Mouse (Mus musculus): ENCODE measurements around the gene Fam53b. TPM values are rescaled to one million over a fixed set of nuclear protein-coding genes. Genes with fewer than 3 reads are reported as not detected.
A peak's percentile ranks its signal among the peaks of the same experiment; 100 is the strongest.

Fam53b gene
- polyA plus RNA-seq, 1 experiment from 2014 or later: 31.2 TPM

DNA sequence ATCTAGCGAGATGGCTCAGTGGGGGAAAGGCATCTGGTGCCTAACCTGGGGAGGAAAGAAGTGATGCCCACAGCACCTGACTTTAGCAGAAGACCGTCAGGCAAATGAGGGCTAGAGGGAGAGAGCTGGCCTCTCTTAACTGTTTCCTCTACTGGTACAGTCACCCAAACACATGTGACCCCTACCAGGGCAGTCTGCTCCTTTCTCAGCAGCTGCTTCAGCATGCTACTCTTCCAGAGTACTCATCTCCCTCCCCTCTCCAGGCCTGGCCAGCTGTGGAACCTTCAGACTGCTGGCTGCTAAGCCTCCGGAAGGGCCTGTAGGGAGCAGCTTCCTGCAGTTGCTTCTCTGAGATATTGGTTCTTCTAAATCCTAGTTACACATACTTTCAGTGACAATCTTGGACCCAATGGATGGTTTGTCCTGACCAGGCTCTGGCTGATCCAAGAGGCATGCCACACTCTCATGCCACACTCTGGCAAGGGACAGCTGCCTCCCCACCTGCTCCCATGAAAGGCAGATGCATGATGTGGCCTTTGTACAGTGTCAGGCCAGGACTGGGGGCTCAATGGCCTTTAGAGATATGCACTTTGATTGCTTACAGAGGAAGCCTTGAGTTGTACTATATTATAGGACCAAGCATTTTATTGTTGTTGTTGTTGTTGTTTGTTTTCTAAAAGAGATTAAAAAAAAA lies 65.5 kb downstream of the Fam53b start:
- peaks cover 4% of the 10 kb centered on the region for H3K4me1 ChIP-seq (ENCODE audit: insufficient read depth, low read depth, low read length)
- ATAC-seq (no peak), DNase-seq (ENCODE audit: low spot score) (no peak)
- H3K27ac ChIP-seq (ENCODE audit: low read length): no peak overlapping the region
- no peak overlapping the region for H3K4me2 ChIP-seq (replicated peaks; ENCODE audit: low read depth, low read length)
- peaks cover 5% of the 10 kb centered on the region; the same call in 1 of the 2 replicates for H3K36me3 ChIP-seq (ENCODE audit: insufficient read depth, low read length)
- H3K9ac ChIP-seq (replicated peaks; ENCODE audit: low read depth): no peak overlapping the region
- WGBS: 75% methylated on average over 3 of the region's 3 CpGs
- no peaks in the 10 kb centered on the region for H3K9me3 ChIP-seq (ENCODE audit: low read length)
- no peaks in the 10 kb centered on the region for H3K27me3 ChIP-seq (replicated peaks; ENCODE audit: insufficient read depth, low read length)
- TF ChIP-seq CTCF (IDR thresholded peaks at IDR 0.05): peak; percentile 3; the same call in 1 of the 2 replicates
- TF ChIP-seq EP300 (IDR thresholded peaks at IDR 0.05): no peak
- H3K4me3 ChIP-seq (ENCODE audit: low read depth, low read length): no peak overlapping the region

GRCm38 (mm10) chr7:132747096-132747495 lies 66.6 kb downstream of the Fam53b start:
- peaks cover 5% of the 10 kb centered on the region; the same call in 1 of the 2 replicates for H3K36me3 ChIP-seq (ENCODE audit: insufficient read depth, low read length)
- TF ChIP-seq EP300 (IDR thresholded peaks at IDR 0.05): no peak
- TF ChIP-seq CTCF (IDR thresholded peaks at IDR 0.05): no peak
- ATAC-seq: peak; percentile 44

GRCm38 (mm10) chr7:132742912-132743311 lies 70.8 kb downstream of the Fam53b start:
- ATAC-seq (no peak), DNase-seq (ENCODE audit: low spot score) (no peak)
- Histone ChIP-seq H3K27ac (ENCODE audit: low read length) (no peak overlapping the region), H3K4me3 (ENCODE audit: low read depth, low read length) (no peak overlapping the region), H3K9me3 (ENCODE audit: low read length) (no peaks in the 10 kb centered on the region), H3K36me3 (ENCODE audit: insufficient read depth, low read length) (0 out of 2 replicates have a peak, but pooled peaks cover 5% of the 10 kb centered on the region), H3K9ac (replicated peaks; ENCODE audit: low read depth) (no peak overlapping the region), H3K4me1 (ENCODE audit: insufficient read depth, low read depth, low read length) (no peaks in the 10 kb centered on the region; the same call in none of the 2 replicates), H3K27me3 (replicated peaks; ENCODE audit: insufficient read depth, low read length) (no peaks in the 10 kb centered on the region), H3K4me2 (replicated peaks; ENCODE audit: low read depth, low read length) (no peak overlapping the region)
- no peak for TF ChIP-seq CTCF (IDR thresholded peaks at IDR 0.05)
- TF ChIP-seq EP300 (IDR thresholded peaks at IDR 0.05): no peak
- 85% methylated on average over 5 of the region's 5 CpGs for WGBS

More at GRCm38 (mm10) chr7:132747096-132747495, 66.6 kb downstream of the Fam53b start:
- Histone ChIP-seq H3K9ac (replicated peaks; ENCODE audit: low read depth) (no peak overlapping the region), H3K4me3 (ENCODE audit: low read depth, low read length) (no peak overlapping the region), H3K4me2 (replicated peaks; ENCODE audit: low read depth, low read length) (no peak overlapping the region), H3K27ac (ENCODE audit: low read length) (no peak overlapping the region), H3K9me3 (ENCODE audit: low read length) (no peaks in the 10 kb centered on the region), H3K4me1 (ENCODE audit: insufficient read depth, low read depth, low read length) (peaks cover 4% of the 10 kb centered on the region), H3K27me3 (replicated peaks; ENCODE audit: insufficient read depth, low read length) (no peaks in the 10 kb centered on the region)
- 49% methylated on average over 6 of the region's 6 CpGs for WGBS
- DNase-seq (ENCODE audit: low spot score): peak; percentile 45

- H3K4me1 ChIP-seq (ENCODE audit: insufficient read depth, low read depth, low read length): peaks cover 15% of the 10 kb centered on the region; the same call in 1 of the 2 replicates
- no peaks in the 10 kb centered on the region for H3K27me3 ChIP-seq (replicated peaks; ENCODE audit: insufficient read depth, low read length)
- H3K36me3 ChIP-seq (ENCODE audit: insufficient read depth, low read length): no peaks in the 10 kb centered on the region
- H3K4me2 ChIP-seq (replicated peaks; ENCODE audit: low read depth, low read length): no peak overlapping the region
- ATAC-seq (no peak), DNase-seq (ENCODE audit: low spot score) (no peak)
- 65% methylated on average over 6 of the region's 6 CpGs for WGBS
- H3K27ac ChIP-seq (ENCODE audit: low read length): no peak overlapping the region
- no peak overlapping the region for H3K4me3 ChIP-seq (ENCODE audit: low read depth, low read length)
- H3K9me3 ChIP-seq (ENCODE audit: low read length): no peaks in the 10 kb centered on the region
- no peak for TF ChIP-seq EP300 (IDR thresholded peaks at IDR 0.05)
- no peak for TF ChIP-seq CTCF (IDR thresholded peaks at IDR 0.05)
- no peak overlapping the region for H3K9ac ChIP-seq (replicated peaks; ENCODE audit: low read depth)
Measured at GRCm38 (mm10) chr7:132739829-132740228, 73.9 kb downstream of the Fam53b start.

DNA sequence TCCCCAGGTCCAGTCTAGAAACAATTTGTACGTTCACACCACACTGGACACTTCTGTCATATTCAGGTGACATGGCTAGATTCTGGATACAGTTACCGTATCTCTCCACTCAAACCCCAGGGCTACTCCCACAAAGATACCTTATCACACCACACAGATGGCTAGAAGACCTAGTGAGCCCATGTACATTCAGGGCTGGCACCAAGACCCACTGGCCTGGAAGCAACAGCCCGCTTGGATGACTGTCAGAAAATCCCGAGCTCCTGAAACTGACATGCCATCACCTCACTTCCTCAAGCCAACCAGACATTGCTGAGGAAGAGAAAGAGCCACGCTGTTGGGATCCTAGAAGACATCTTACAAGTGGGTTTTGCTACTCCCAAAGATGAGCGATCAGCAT lies 74.8 kb downstream of the Fam53b start:
- Histone ChIP-seq H3K27ac (ENCODE audit: low read length) (no peak overlapping the region), H3K4me3 (ENCODE audit: low read depth, low read length) (no peak overlapping the region), H3K9ac (replicated peaks; ENCODE audit: low read depth) (no peak overlapping the region), H3K9me3 (ENCODE audit: low read length) (no peaks in the 10 kb centered on the region), H3K4me1 (ENCODE audit: insufficient read depth, low read depth, low read length) (peaks cover 16% of the 10 kb centered on the region; the same call in 1 of the 2 replicates), H3K4me2 (replicated peaks; ENCODE audit: low read depth, low read length) (no peak overlapping the region), H3K27me3 (replicated peaks; ENCODE audit: insufficient read depth, low read length) (no peaks in the 10 kb centered on the region), H3K36me3 (ENCODE audit: insufficient read depth, low read length) (no peaks in the 10 kb centered on the region)
- no peak for DNase-seq (ENCODE audit: low spot score)
- no peak for ATAC-seq
- TF ChIP-seq CTCF (IDR thresholded peaks at IDR 0.05) (no peak), EP300 (IDR thresholded peaks at IDR 0.05) (no peak)
- WGBS: 86% methylated on average over 6 of the region's 6 CpGs

DNA sequence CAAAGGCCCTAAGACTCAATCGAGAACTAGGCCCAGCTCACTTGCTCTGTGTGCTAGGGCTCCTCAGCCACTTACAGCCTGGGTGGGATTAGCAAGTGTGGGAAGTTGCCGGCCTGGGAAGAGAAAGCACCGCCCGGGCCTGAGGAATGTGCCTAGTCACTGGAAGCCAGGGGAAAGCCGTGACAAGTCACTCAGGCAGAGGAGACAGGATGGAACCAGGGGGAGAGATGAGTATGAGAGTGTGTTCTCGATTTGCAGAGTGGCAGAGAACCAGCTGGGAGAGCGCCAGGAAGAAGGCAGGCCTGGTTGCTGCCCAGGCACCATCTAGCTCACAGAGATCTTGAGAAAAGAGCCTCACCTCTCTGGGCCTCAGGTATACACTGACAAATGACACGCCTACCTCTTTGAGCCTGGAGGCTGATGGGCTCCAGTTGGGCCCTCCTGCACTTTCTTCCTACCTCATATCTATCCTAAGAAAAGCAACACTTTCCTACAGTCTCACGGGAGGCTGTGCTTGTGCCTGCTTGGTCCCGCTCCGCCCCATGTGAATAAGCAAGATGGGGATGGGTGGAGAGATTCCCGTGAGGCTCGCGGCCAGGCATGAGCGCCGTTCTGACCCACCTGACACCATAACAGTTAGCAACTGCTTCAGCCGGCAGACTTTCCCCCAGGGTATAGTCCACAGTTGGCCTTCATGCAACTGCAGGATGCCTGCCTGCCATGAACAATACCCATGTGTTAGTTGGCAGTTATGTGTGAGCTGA lies 77.4 kb downstream of the Fam53b start:
- peak; percentile 76 for ATAC-seq

More for the DNA sequence above, 77.4 kb downstream of the Fam53b start:
- H3K4me2 ChIP-seq (replicated peaks; ENCODE audit: low read depth, low read length): no peak overlapping the region
- H3K9ac ChIP-seq (replicated peaks; ENCODE audit: low read depth): no peak overlapping the region
- H3K9me3 ChIP-seq (ENCODE audit: low read length): no peaks in the 10 kb centered on the region
- no peaks in the 10 kb centered on the region for H3K27me3 ChIP-seq (replicated peaks; ENCODE audit: insufficient read depth, low read length)
- no peaks in the 10 kb centered on the region for H3K36me3 ChIP-seq (ENCODE audit: insufficient read depth, low read length)
- peak; percentile 81 for DNase-seq (ENCODE audit: low spot score)
- TF ChIP-seq CTCF (IDR thresholded peaks at IDR 0.05) (no peak), EP300 (IDR thresholded peaks at IDR 0.05) (0 out of 2 replicates have a peak, but pooled peaks have one; percentile 21)
- peak overlapping the region; percentile 90 for H3K27ac ChIP-seq (ENCODE audit: low read length)
- H3K4me1 ChIP-seq (ENCODE audit: insufficient read depth, low read depth, low read length): peaks cover 17% of the 10 kb centered on the region; the same call in 1 of the 2 replicates
- 48% methylated on average over 17 of the region's 17 CpGs for WGBS
- no peak overlapping the region for H3K4me3 ChIP-seq (ENCODE audit: low read depth, low read length)

Data from lung, postnatal 0 days (tissue).